Mouse (Mus musculus): ENCODE data around the gene Cdca7.

DNA sequence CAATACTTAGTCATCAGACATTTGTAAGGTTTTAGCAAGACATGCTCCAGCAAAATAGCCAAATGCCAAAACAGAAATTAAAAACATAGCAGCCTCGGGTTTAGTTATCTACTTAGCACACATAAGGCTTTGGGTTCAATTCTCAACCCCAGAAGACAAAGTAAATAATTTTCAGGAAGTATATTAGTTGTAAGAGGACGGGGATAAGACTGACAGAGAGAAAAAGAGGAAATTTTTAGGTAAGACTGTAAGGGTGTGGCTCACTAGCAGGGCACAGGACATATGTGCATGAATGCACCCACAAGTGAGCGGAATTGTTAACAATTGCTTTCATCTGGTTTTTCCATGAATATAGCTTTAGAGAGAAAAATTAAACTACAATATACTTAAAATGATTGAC is 32.0 kb upstream of the Cdca7 start:
- TF ChIP-seq E2F4 (IDR thresholded peaks at IDR 0.05; ENCODE audit: insufficient read depth): no peak
- no peak for TF ChIP-seq USF1 (IDR thresholded peaks at IDR 0.05; ENCODE audit: low read depth)
- no peak for TF ChIP-seq CEBPB (IDR thresholded peaks at IDR 0.05; ENCODE audit: insufficient read depth, poor library complexity, severe bottlenecking)
- TF ChIP-seq MAX (IDR thresholded peaks at IDR 0.05; ENCODE audit: low read depth): no peak
- no peak for TF ChIP-seq MYOG (IDR thresholded peaks at IDR 0.05; ENCODE audit: control insufficient read depth in 1 of 3, insufficient read depth in 1 of 3, insufficient read length in 2 of 3, low read depth in 2 of 3)
